Mouse (Mus musculus) bone marrow, adult 2 months (tissue): ENCODE measurements around the gene Tff3.

Experiments used
- CTCF ChIP-seq: fragments of 200-500 bp; IDR thresholded peaks from 2 replicates; pipeline ENCODE4 v1.5.1; 2011; ENCODE audit warnings: low read length, control low read depth; ENCODE audit not compliant: control insufficient read depth, insufficient read depth
- POLR2A ChIP-seq: fragments of 200-500 bp; IDR thresholded peaks from 2 replicates; pipeline ENCODE4 v1.6.1; 2011; ENCODE audit warnings: low read depth, mild to moderate bottlenecking, control low read depth, low read length, borderline replicate concordance; ENCODE audit not compliant: control insufficient read depth

GRCm38 (mm10) chr17:31086196-31086595, 43.2 kb downstream of the Tff3 start:
- TF ChIP-seq POLR2A, result no peak
- TF ChIP-seq CTCF, result no peak
